In the genomic region with DNA sequence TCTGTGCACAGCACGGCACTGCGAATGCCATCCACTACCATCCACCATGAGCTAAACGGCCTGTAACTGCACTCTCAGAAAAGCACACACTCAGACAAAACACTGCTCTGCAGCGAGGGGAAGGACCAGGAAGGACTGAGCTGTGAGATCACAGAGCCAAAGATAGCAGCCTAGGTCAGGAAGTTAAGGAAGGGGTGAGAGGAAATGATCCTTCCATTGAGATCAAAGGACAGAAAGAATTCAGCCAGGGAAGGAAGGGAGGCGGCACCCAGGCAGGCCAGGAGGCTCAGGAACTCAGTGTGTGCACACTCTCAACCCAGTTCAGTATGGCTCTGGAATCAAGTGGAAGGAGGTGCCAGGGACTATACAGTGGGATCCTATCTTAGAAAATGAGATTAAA, we compare ENCODE assay signal across 9 mouse cellular contexts. TPM values are rescaled to one million over a fixed set of nuclear protein-coding genes. Genes with fewer than 3 reads are reported as not detected.
DNase-seq lines count a peak whose midpoint lies in the region; ATAC-seq and TF ChIP-seq lines count a peak whose summit lies in the region.
"Had no signal": no experiment of that assay in that cellular context is flagged by ENCODE, and none has a peak within 500 bp of the region (broad histone marks: within the 10 kb centered on the region; RNA-seq: fewer than 3 reads in every experiment).

No protein-coding gene starts in this region.

- TF ChIP-seq EP300 in heart, postnatal 0 days (IDR thresholded peaks at IDR 0.05; ENCODE audit: low read depth) = peak; percentile 85

- H3K4me2 ChIP-seq in heart, postnatal 0 days (ENCODE audit: low read depth, low read length) = no peak overlapping the region

- peaks cover 15% of the 10 kb centered on the region for H3K36me3 ChIP-seq in E14TG2a.4 (ENCODE audit: insufficient read depth, low read length)
- H3K36me3 ChIP-seq in heart, postnatal 0 days (replicated peaks; ENCODE audit: control insufficient read depth, insufficient read depth, low read length) = peaks cover 8% of the 10 kb centered on the region; the same call in 1 of the 2 replicates

- H3K27me3 ChIP-seq in E14TG2a.4 (ENCODE audit: insufficient read depth, low read length) = no peaks in the 10 kb centered on the region
- no peaks in the 10 kb centered on the region for H3K27me3 ChIP-seq in heart, postnatal 0 days (ENCODE audit: control insufficient read depth, insufficient read depth, low read length)

- ATAC-seq in heart, postnatal 0 days (ENCODE audit: insufficient read depth, low read depth) = peak; percentile 91

- H3K27ac ChIP-seq in heart, postnatal 0 days (ENCODE audit: low read depth) = peak overlapping the region; percentile 91

- peak; percentile 83 for DNase-seq in ZHBTc4 (ENCODE audit: low read depth, low spot score)
- peak; percentile 87 for DNase-seq in heart, postnatal 0 days (ENCODE audit: low spot score)
- peak; percentile 42 to 57 for DNase-seq in lung, adult 18-20 months
- no peak for DNase-seq in urinary bladder, postnatal 10 days (ENCODE audit: low spot score)
- no peak for DNase-seq in cerebellum, adult 18-20 months
- no peak for DNase-seq in gastrocnemius, postnatal 14 days
- no peak for DNase-seq in right cerebral cortex, adult 18-20 months
- DNase-seq: right cerebral cortex, postnatal 25 days had no signal

- no peak overlapping the region for H3K9ac ChIP-seq in heart, postnatal 0 days (replicated peaks; ENCODE audit: low read depth, low read length)

- peak overlapping the region; percentile 51; the same call in 1 of the 2 replicates for H3K4me3 ChIP-seq in E14TG2a.4 (replicated peaks; ENCODE audit: low read length)
- no peak overlapping the region for H3K4me3 ChIP-seq in heart, postnatal 0 days (ENCODE audit: low read depth, low read length)

- peaks cover 6% of the 10 kb centered on the region for H3K9me3 ChIP-seq in E14TG2a.4 (ENCODE audit: low read length)
- 0 out of 2 replicates have a peak, but pooled peaks cover under 1% of the 10 kb centered on the region for H3K9me3 ChIP-seq in heart, postnatal 0 days (replicated peaks; ENCODE audit: control insufficient read depth, low read length)

- TF ChIP-seq CTCF in E14TG2a.4 (conservative IDR thresholded peaks at IDR 0.05; ENCODE audit: low read length) = no peak
- TF ChIP-seq CTCF in heart, postnatal 0 days (IDR thresholded peaks at IDR 0.05; ENCODE audit: low read depth) = no peak

- peaks cover 53% of the 10 kb centered on the region for H3K4me1 ChIP-seq in E14TG2a.4 (replicated peaks; ENCODE audit: low read depth, low read length)
- H3K4me1 ChIP-seq in heart, postnatal 0 days (ENCODE audit: control insufficient read depth, insufficient read depth) = peaks cover 12% of the 10 kb centered on the region; the same call in 1 of the 2 replicates

- WGBS in heart, postnatal 0 days = 14% methylated on average over 5 of the region's 5 CpGs

- intact Hi-C loops in gastrocnemius, postnatal 14 days (cut with DNase I; ENCODE audit: low total_unique reads) = no loop called here

RNA-seq across cellular contexts. Expression of a gene that starts 14.1 kb away (rescaled TPM):
- total RNA-seq in heart, postnatal 0 days (2014; rRNA removed; ENCODE audit: low replicate concordance) = 23.6 and 24.7 TPM in 2 replicates
- 21.8 and 23.2 TPM in 2 replicates for polyA plus RNA-seq in heart, postnatal 0 days (2015; fragmentation: Nextera tagmentation; extraction: Ambion mirVana)
- 1 to 10 TPM; 7.8 to 8.6 TPM for total RNA-seq in gastrocnemius, postnatal 14 days (2021)

RNA-seq across cellular contexts. Expression of a gene that starts 37.6 kb away (rescaled TPM):
- 123 and 125 TPM in 2 replicates for total RNA-seq in heart, postnatal 0 days (2014; rRNA removed; ENCODE audit: low replicate concordance)
- 285 and 299 TPM in 2 replicates for polyA plus RNA-seq in heart, postnatal 0 days (2015; fragmentation: Nextera tagmentation; extraction: Ambion mirVana)
- total RNA-seq in gastrocnemius, postnatal 14 days (2021) = 100 to 1,000 TPM; 136 to 153 TPM

Comparison
In these comparisons a context has a peak if more than half of its experiments do, and no peak if none do; other contexts are left out.
1. DNase-seq: peak in ZHBTc4 (single experiment), heart, postnatal 0 days (single experiment) and lung, adult 18-20 months (2 of 2); none in urinary bladder, postnatal 10 days (single experiment), cerebellum, adult 18-20 months (0 of 2), gastrocnemius, postnatal 14 days (single experiment) and right cerebral cortex, adult 18-20 months (single experiment).